Mouse (Mus musculus) C2C12 (cell line): ENCODE data around the gene Dppa5a. TPM values are rescaled to one million over a fixed set of nuclear protein-coding genes. Genes with fewer than 3 reads are reported as not detected.

ENCODE experiments used
- H3K27me3 ChIP-seq: one replicate; pipeline ENCODE4 v1.6.1; 2011; ENCODE audit not compliant: control insufficient read depth, insufficient read depth, insufficient read length
- H3K36me3 ChIP-seq: one replicate; pipeline ENCODE4 v1.6.1; 2011; ENCODE audit not compliant: control insufficient read depth, insufficient read depth
- H3K4me3 ChIP-seq: one replicate; pipeline ENCODE4 v1.5.1; 2011; ENCODE audit warnings: mild to moderate bottlenecking, control low read depth; ENCODE audit not compliant: poor library complexity, insufficient read depth, severe bottlenecking
- H3K79me2 ChIP-seq: one replicate; pipeline ENCODE4 v1.6.1; 2011; ENCODE audit not compliant: control insufficient read depth, insufficient read depth
- H3K79me3 ChIP-seq: one replicate; pipeline ENCODE4 v1.6.1; 2011; ENCODE audit warnings: low read depth, control low read depth
- H3ac ChIP-seq: one replicate; pipeline ENCODE3; 2011; ENCODE audit warnings: low read depth; ENCODE audit not compliant: control insufficient read depth, insufficient read length
- CEBPB ChIP-seq: IDR thresholded peaks from one replicate; pipeline ENCODE4 v1.6.1; 2011; ENCODE audit warnings: low read depth, mild to moderate bottlenecking, control low read depth, moderate library complexity
- CTCF ChIP-seq: IDR thresholded peaks from one replicate; pipeline ENCODE4 v1.5.1; 2011; ENCODE audit not compliant: control insufficient read depth, insufficient read depth, insufficient read length
- FOSL1 ChIP-seq: IDR thresholded peaks from one replicate; pipeline ENCODE4 v1.8.0; 2011; ENCODE audit warnings: mild to moderate bottlenecking, low read length; ENCODE audit not compliant: poor library complexity, insufficient read depth, severe bottlenecking
- MAX ChIP-seq: IDR thresholded peaks from one replicate; pipeline ENCODE4 v1.6.1; 2011; ENCODE audit warnings: mild to moderate bottlenecking, control low read depth
- MYOD1 ChIP-seq: IDR thresholded peaks from one replicate; pipeline ENCODE4 v1.6.1; 2011; ENCODE audit warnings: low read depth; ENCODE audit not compliant: control insufficient read depth, insufficient read length
- MYOG ChIP-seq: IDR thresholded peaks from one replicate; pipeline ENCODE4 v1.6.1; 2011; ENCODE audit not compliant: control insufficient read depth, insufficient read length; ENCODE audit errors: extremely low read depth
- USF1 ChIP-seq: IDR thresholded peaks from one replicate; pipeline ENCODE4 v1.6.1; 2011; ENCODE audit warnings: low read depth, mild to moderate bottlenecking, control low read depth, moderate library complexity
- polyA plus RNA-seq: library from polyadenylated mRNA; unstranded; fragments of >200 nt; fragmentation: generic; extraction: Trizol; gene quantifications from one replicate; pipeline ENCODE4 v1.2.1, GENCODE M21; 2012; ENCODE audit warnings: missing spikeins

Gene Dppa5a
- polyA plus RNA-seq, 1 experiment, result 0.34 TPM

- no peaks in the 10 kb centered on the region for H3K79me2 ChIP-seq
- H3K36me3 ChIP-seq, result no peaks in the 10 kb centered on the region
- TF ChIP-seq MYOD1 (no peak), USF1 (no peak), CEBPB (no peak), FOSL1 (no peak), MAX (no peak), MYOG (no peak), CTCF (no peak)
- no peaks in the 10 kb centered on the region for H3K27me3 ChIP-seq
- H3K4me3 ChIP-seq, result no peak overlapping the region
- H3ac ChIP-seq, result no peak overlapping the region
- H3K79me3 ChIP-seq, result no peaks in the 10 kb centered on the region
Observed at GRCm38 (mm10) chr9:78375486-78375885, 7.5 kb upstream of the Dppa5a start.

- TF ChIP-seq CTCF (no peak), MAX (no peak), USF1 (no peak)
- Histone ChIP-seq H3K27me3 (no peaks in the 10 kb centered on the region), H3ac (no peak overlapping the region), H3K79me2 (no peaks in the 10 kb centered on the region), H3K36me3 (no peaks in the 10 kb centered on the region), H3K79me3 (no peaks in the 10 kb centered on the region), H3K4me3 (no peak overlapping the region)
Observed at GRCm38 (mm10) chr9:78374885-78375389, 7.0 kb upstream of the Dppa5a start.

GRCm38 (mm10) chr9:78374397-78374796 lies 6.4 kb upstream of the Dppa5a start:
- H3K36me3 ChIP-seq, result no peaks in the 10 kb centered on the region
- H3K79me3 ChIP-seq, result no peaks in the 10 kb centered on the region
- no peaks in the 10 kb centered on the region for H3K79me2 ChIP-seq
- no peak overlapping the region for H3K4me3 ChIP-seq
- TF ChIP-seq MYOD1, result no peak
- TF ChIP-seq MYOG, result no peak
- TF ChIP-seq CTCF, result no peak
- no peak for TF ChIP-seq CEBPB
- no peak for TF ChIP-seq MAX
- TF ChIP-seq FOSL1, result no peak
- TF ChIP-seq USF1, result no peak
- no peak overlapping the region for H3ac ChIP-seq
- no peaks in the 10 kb centered on the region for H3K27me3 ChIP-seq

GRCm38 (mm10) chr9:78372827-78373504 lies 5.0 kb upstream of the Dppa5a start:
- TF ChIP-seq MYOG (no peak), CTCF (no peak), CEBPB (no peak), MAX (no peak), MYOD1 (no peak), USF1 (no peak), FOSL1 (no peak)
- Histone ChIP-seq H3K79me2 (no peaks in the 10 kb centered on the region), H3K36me3 (no peaks in the 10 kb centered on the region), H3ac (no peak overlapping the region), H3K79me3 (no peaks in the 10 kb centered on the region), H3K27me3 (no peaks in the 10 kb centered on the region), H3K4me3 (no peak overlapping the region)

DNA sequence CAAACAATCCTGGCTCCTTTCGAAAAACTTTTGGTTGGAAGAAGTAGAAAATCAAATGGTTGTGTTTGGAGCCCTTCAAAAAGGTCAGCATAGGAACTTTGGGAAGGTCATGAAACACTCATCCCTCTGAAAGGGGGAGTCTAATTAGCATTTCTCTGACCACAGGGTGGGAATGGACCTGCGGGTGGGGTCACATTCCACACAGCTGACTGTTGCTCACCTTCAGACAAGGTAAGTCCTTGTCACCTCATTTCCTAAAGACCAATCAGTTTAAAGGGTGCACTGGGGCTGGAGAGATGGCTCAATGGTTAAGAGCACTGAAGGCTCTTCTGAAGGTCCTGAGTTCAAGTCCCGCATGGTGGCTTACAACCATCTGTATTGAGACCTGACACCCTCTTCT lies 3.5 kb upstream of the Dppa5a start:
- Histone ChIP-seq H3K36me3 (no peaks in the 10 kb centered on the region), H3K4me3 (no peak overlapping the region)
- TF ChIP-seq CTCF, result no peak
- TF ChIP-seq MAX, result no peak
- TF ChIP-seq FOSL1, result no peak
- no peak for TF ChIP-seq USF1
- no peak for TF ChIP-seq MYOG
- no peak for TF ChIP-seq CEBPB
- no peak for TF ChIP-seq MYOD1

GRCm38 (mm10) chr9:78369786-78370185 lies 1.8 kb upstream of the Dppa5a start:
- no peaks in the 10 kb centered on the region for H3K79me3 ChIP-seq
- no peak overlapping the region for H3K4me3 ChIP-seq
- no peaks in the 10 kb centered on the region for H3K27me3 ChIP-seq
- no peaks in the 10 kb centered on the region for H3K36me3 ChIP-seq
- TF ChIP-seq USF1 (no peak), CEBPB (no peak), MYOD1 (no peak), MAX (no peak), FOSL1 (no peak), MYOG (no peak), CTCF (no peak)
- H3ac ChIP-seq, result no peak overlapping the region
- H3K79me2 ChIP-seq, result no peaks in the 10 kb centered on the region

More for the DNA sequence above, 3.5 kb upstream of the Dppa5a start:
- no peaks in the 10 kb centered on the region for H3K79me2 ChIP-seq
- H3ac ChIP-seq, result no peak overlapping the region
- no peaks in the 10 kb centered on the region for H3K79me3 ChIP-seq
- H3K27me3 ChIP-seq, result no peaks in the 10 kb centered on the region
